Mouse (Mus musculus): ENCODE results near the gene Lamb1.

Gene Lamb1

GRCm38 (mm10) chr12:31289046-31289445 lies 24.0 kb downstream of the Lamb1 start:
- no peak for DNase-seq (ENCODE audit: low read depth)

- DNase-seq (ENCODE audit: low read depth) = no peak
Observed at GRCm38 (mm10) chr12:31290951-31291350, 25.9 kb downstream of the Lamb1 start.

DNA sequence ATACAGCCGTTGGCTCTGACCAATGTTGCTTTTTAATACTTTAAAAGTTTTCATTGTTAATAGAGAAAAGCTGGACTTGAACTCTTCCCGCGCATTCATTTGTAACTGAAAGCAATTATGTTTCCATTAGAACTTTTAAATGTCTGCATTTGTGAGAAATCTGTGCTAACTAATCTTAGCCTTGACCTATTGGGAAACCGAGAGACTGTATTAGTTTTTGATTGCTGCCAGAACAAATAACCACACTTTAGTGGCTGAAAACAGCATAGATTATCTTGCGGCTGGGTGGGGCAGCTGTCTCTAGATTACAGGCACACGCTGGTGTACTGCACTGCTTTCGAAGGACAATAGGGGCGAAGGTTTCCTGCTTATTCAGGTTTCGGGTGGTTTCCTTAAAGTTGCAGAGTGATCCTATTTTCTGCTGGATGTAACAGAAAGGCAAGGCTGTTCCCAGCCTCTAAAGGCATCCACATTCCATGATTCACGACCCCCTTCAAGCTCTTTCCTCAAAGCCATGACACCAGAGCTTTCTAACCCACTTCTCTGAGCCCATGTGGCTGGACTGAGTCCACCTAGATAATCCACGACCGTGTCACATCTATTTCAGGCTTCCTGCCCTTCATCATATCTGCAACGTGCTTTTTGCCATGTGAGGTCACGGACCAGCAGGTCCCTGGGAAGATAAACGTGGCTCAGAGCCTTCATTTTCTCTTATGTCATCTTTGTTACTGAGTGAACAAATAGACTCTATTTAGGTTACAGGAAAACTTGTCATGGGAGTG lies 28.5 kb downstream of the Lamb1 start:
- DNase-seq (ENCODE audit: low read depth) = no peak

DNA sequence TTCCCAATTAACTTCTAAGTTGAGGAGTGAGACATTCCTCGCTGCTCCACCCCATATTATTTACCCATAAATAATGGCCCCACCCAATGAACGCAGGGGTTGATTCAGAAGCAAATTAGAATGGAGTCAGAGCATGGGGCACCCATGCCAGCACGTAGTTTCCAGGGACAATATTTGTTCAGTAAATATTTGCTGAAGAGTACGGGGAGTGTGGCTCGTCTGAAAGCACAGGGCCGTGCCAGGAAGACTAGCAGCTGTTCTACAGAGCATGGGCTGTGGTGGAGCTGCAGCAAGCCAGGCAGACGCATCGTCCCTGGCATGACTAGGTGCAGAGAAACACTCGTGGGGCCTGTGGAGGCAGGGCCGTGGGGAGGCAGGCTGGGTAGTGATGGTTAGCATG lies 29.5 kb downstream of the Lamb1 start:
- no peak for DNase-seq (ENCODE audit: low read depth)

GRCm38 (mm10) chr12:31294996-31295395 lies 30.0 kb downstream of the Lamb1 start:
- no peak for DNase-seq (ENCODE audit: low read depth)

DNA sequence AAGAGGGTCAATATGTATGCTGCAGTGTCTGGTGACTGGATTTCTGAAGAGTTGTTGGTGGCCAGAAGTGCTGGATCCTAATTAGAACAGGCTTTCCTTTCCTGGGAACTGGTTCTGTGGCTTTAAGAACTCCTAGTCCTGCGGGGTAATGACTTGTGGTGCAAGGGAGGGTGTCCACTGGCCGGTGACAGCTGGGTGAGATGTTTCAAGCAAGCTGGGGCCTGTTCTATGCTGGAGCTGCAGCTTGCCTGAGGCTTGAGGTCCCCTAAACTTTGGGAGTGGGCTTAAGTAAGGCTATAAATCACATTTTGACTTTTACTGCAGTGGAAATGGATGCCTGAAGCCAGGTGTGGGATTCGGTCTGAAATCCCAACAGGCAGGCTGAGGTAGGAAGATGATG lies 30.5 kb downstream of the Lamb1 start:
- DNase-seq (ENCODE audit: low read depth) = no peak

GRCm38 (mm10) chr12:31296097-31296496 lies 31.1 kb downstream of the Lamb1 start:
- no peak for DNase-seq (ENCODE audit: low read depth)

- DNase-seq (ENCODE audit: low read depth) = no peak
Observed at GRCm38 (mm10) chr12:31298122-31298521, 33.1 kb downstream of the Lamb1 start.

GRCm38 (mm10) chr12:31298530-31298929 lies 33.5 kb downstream of the Lamb1 start:
- DNase-seq (ENCODE audit: low read depth) = no peak

DNA sequence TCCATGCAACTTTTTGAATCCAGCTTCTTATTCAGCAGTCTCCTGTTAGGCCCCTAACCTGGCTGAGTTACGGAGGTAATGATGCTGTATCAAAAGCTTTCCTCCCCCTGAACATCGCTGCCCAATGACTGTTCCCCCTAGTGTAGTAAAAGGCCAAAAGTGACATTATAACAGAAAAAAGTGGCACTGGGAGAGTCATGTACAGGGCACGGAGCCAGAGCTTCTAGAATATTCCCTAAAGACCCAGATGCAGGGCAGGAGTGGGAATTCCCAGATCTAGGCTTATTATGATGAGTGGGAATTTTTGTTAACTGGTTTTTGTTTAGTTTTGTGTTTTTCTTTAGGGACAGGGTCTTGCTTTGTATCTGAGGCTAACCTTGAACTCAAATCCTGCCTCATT lies 34.1 kb downstream of the Lamb1 start:
- no peak for DNase-seq (ENCODE audit: low read depth)

- DNase-seq (ENCODE audit: low read depth) = no peak
Observed at GRCm38 (mm10) chr12:31299676-31300197, 34.7 kb downstream of the Lamb1 start.

DNA sequence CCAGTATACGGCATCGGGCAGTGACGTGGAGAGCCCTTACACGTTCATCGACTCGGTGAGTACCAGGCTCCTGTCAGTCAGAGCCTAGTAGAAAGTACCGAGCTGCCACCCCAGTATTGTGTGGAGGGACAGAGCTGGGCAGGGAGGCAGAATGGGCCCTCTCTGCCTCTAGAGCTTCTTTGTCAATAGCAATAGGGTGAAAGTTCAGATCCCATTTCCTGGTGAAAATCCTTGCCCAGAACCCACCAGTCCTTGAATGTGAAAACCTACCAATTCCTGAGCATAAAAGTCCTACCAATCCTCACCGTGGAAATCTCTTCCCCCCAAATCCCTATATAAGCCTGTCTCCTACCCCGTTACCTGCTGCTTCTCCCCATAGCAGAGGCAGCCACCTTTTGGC lies 35.2 kb downstream of the Lamb1 start:
- DNase-seq (ENCODE audit: low read depth) = no peak

GRCm38 (mm10) chr12:31302266-31302665 lies 37.2 kb downstream of the Lamb1 start:
- DNase-seq (ENCODE audit: low read depth) = no peak

- no peak for DNase-seq (ENCODE audit: low read depth)
Observed at GRCm38 (mm10) chr12:31302766-31303511, 37.9 kb downstream of the Lamb1 start.

GRCm38 (mm10) chr12:31306075-31306675 lies 41.1 kb downstream of the Lamb1 start:
- DNase-seq (ENCODE audit: low read depth) = no peak

- no peak for DNase-seq (ENCODE audit: low read depth)
Observed at GRCm38 (mm10) chr12:31307011-31307410, 42.0 kb downstream of the Lamb1 start.

GRCm38 (mm10) chr12:31307756-31308155 lies 42.7 kb downstream of the Lamb1 start:
- no peak for DNase-seq (ENCODE audit: low read depth)

DNA sequence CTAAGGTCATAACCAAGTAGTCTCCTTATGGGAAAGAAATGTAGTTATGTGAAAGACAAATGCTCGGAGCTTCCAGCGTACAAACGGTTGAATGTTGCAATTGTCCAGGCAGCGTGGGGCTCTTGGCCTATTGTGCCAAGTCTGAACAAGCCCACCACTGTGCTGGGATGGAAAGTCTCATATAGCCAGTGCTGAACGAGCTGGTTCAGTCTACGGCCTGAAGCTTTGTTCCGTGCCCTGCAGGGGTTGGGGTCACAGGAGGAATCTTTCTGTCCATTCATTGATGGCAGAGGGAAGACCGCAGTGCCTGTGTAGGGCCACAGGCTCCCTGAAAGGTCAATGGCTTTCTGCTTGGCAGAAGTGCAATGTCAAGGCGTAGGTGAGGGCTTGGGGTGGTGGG lies 45.7 kb downstream of the Lamb1 start:
- DNase-seq (ENCODE audit: low read depth) = no peak

DNA sequence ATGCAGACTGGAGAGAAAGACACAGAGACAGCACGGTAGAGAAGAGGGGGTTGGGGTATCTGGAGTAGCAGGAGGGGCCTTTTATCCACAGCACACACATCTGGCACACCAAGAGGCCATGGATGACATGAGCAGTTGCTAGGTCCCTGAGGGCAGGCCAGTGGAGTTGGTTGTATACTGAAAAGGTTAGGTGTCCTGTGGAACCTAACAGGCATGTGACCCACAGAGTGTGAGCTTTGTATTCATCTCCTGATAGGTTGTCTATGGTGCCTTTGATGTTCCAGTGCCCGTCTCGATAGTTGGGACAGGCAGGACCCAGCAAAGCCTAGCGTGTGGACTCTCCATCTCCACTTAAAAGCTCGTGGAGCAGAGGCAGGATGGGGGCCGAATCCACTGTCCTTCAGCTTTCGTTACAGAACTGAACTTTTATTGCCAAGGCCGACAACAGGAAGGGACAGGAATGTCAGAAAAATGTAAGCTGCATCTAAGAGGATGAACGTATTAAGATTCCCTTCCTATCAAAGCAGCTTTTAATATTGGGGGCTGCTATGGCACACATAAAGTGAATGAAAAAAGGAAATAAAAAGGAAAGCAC lies 46.7 kb downstream of the Lamb1 start:
- DNase-seq (ENCODE audit: low read depth) = no peak

GRCm38 (mm10) chr12:31312281-31312680 lies 47.2 kb downstream of the Lamb1 start:
- no peak for DNase-seq (ENCODE audit: low read depth)

- DNase-seq (ENCODE audit: low read depth) = no peak
Observed at GRCm38 (mm10) chr12:31313136-31313535, 48.1 kb downstream of the Lamb1 start.

DNA sequence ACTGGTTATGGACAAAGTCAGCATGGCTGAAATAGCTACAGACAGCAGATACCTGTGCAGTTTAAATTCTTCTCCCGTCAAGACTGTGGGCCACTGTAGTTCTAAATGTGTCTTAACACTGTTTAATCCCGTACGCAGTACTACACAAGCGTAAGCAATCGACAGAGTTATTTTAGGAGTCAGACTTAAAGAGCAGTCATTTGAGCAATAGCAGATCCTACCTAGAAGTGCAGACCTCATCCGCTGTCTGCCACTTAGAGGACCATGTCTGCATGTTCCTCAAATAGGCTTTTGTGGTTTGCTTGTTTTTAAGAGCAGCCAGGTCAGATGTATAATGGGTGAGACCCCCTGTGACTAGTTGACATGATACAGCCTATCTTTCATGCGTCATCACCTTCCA lies 49.3 kb downstream of the Lamb1 start:
- no peak for DNase-seq (ENCODE audit: low read depth)

All from induced T-regulatory cell, adult 2 months (primary cell).